Mouse (Mus musculus) heart, postnatal 10 days (tissue): ENCODE data around the gene Sesn2. TPM values are rescaled to one million over a fixed set of nuclear protein-coding genes. Genes with fewer than 3 reads are reported as not detected.

ENCODE experiments used
- total RNA-seq, 2 experiments: library from RNA; stranded (reverse); gene quantifications; 2 replicates each; pipeline ENCODE4 v1.2.3; 2021

The Sesn2 gene
- total RNA-seq, 2 experiments from 2014 or later: 4.5 to 5.5 TPM

Other genes with a start within 250 kb of the Sesn2 start
- gene Gmeb1, start 248.9 kb downstream of the Sesn2 start, total RNA-seq: 10 to 100 TPM; 14.5 TPM
- 10 to 100 TPM; 21.8 to 28.0 TPM for gene Taf12, start 236.1 kb downstream of the Sesn2 start, total RNA-seq
- gene Rab42, start 207.1 kb downstream of the Sesn2 start, total RNA-seq: 1 to 10 TPM; 1.1 TPM
- gene Trnau1ap, start 181.0 kb downstream of the Sesn2 start, total RNA-seq: 10 to 100 TPM; 28.3 to 29.5 TPM
- 10 to 100 TPM; 13.9 to 17.0 TPM for gene Rcc1, start 156.9 kb downstream of the Sesn2 start, total RNA-seq
- gene Phactr4, start 88.0 kb downstream of the Sesn2 start, total RNA-seq: 10 to 100 TPM; 29.2 to 29.4 TPM
- gene Med18, start 46.6 kb downstream of the Sesn2 start, total RNA-seq: 1 to 10 TPM; 6.7 to 7.1 TPM
- gene Atpif1, start 23.2 kb upstream of the Sesn2 start, total RNA-seq: 100 to 1,000 TPM; 546 to 631 TPM
- 10 to 100 TPM; 71.0 to 77.5 TPM for gene Dnajc8, start 25.0 kb upstream of the Sesn2 start, total RNA-seq
- gene Ptafr, start 53.6 kb upstream of the Sesn2 start, total RNA-seq: 1 to 10 TPM; 1.1 to 1.7 TPM
- gene Eya3, start 128.5 kb upstream of the Sesn2 start, total RNA-seq: 10 to 100 TPM; 33.4 to 41.1 TPM
- 1 to 10 TPM; 2.1 to 4.0 TPM for gene Xkr8, start 222.0 kb upstream of the Sesn2 start, total RNA-seq
- 1 to 10 TPM; 1.2 TPM for gene Smpdl3b, start 246.8 kb upstream of the Sesn2 start, total RNA-seq